Mouse (Mus musculus): ENCODE measurements around the gene Sbf2. TPM values are rescaled to one million over a fixed set of nuclear protein-coding genes. Genes with fewer than 3 reads are reported as not detected.

Sbf2 gene
- total and polyA plus RNA-seq, 2 experiments, result 7.2 to 19.6 TPM

GRCm38 (mm10) chr7:110635929-110636328 lies 21.2 kb upstream of the Sbf2 start:
- Histone ChIP-seq H3K4me1 (ENCODE audit: control insufficient read depth, insufficient read depth, low read length) (no peaks in the 10 kb centered on the region), H3K27ac (replicated peaks; ENCODE audit: insufficient read depth, low read depth, low read length) (no peak overlapping the region), H3K4me3 (ENCODE audit: insufficient read depth, low read depth, low read length) (no peak overlapping the region), H3K9ac (ENCODE audit: low read depth, low read length) (no peak overlapping the region), H3K36me3 (ENCODE audit: control insufficient read depth, insufficient read depth, low read length) (0 out of 2 replicates have a peak, but pooled peaks cover under 1% of the 10 kb centered on the region), H3K27me3 (ENCODE audit: control insufficient read depth, insufficient read depth, low read length) (no peaks in the 10 kb centered on the region), H3K79me2 (ENCODE audit: control insufficient read depth, insufficient read depth, low read length) (no peaks in the 10 kb centered on the region)
- no peak for DNase-seq (ENCODE audit: extremely low read depth, low read depth, low spot score)
- TF ChIP-seq POLR2A (IDR thresholded peaks at IDR 0.05; ENCODE audit: extremely low read depth, insufficient read depth, low read length), result no peak
- no peak for TF ChIP-seq CTCF (IDR thresholded peaks at IDR 0.05; ENCODE audit: low read depth, low read length)
- 84% methylated on average over 3 of the region's 3 CpGs for WGBS

GRCm38 (mm10) chr7:110631136-110631888 lies 16.6 kb upstream of the Sbf2 start:
- no peak for DNase-seq (ENCODE audit: extremely low read depth, low read depth, low spot score)
- H3K79me2 ChIP-seq (ENCODE audit: control insufficient read depth, insufficient read depth, low read length), result no peaks in the 10 kb centered on the region
- H3K27ac ChIP-seq (replicated peaks; ENCODE audit: insufficient read depth, low read depth, low read length), result no peak overlapping the region
- no peaks in the 10 kb centered on the region for H3K27me3 ChIP-seq (ENCODE audit: control insufficient read depth, insufficient read depth, low read length)
- no peak overlapping the region for H3K4me3 ChIP-seq (ENCODE audit: insufficient read depth, low read depth, low read length)
- no peak for TF ChIP-seq POLR2A (IDR thresholded peaks at IDR 0.05; ENCODE audit: extremely low read depth, insufficient read depth, low read length)
- no peak overlapping the region for H3K9ac ChIP-seq (ENCODE audit: low read depth, low read length)
- WGBS, result 76% methylated on average over 16 of the region's 16 CpGs
- peaks cover 17% of the 10 kb centered on the region for H3K4me1 ChIP-seq (ENCODE audit: control insufficient read depth, insufficient read depth, low read length)
- no peaks in the 10 kb centered on the region for H3K36me3 ChIP-seq (ENCODE audit: control insufficient read depth, insufficient read depth, low read length)

GRCm38 (mm10) chr7:110629892-110630666 lies 15.4 kb upstream of the Sbf2 start:
- Histone ChIP-seq H3K4me3 (ENCODE audit: insufficient read depth, low read depth, low read length) (peak overlapping the region; percentile 66), H3K27me3 (ENCODE audit: control insufficient read depth, insufficient read depth, low read length) (no peaks in the 10 kb centered on the region), H3K79me2 (ENCODE audit: control insufficient read depth, insufficient read depth, low read length) (no peaks in the 10 kb centered on the region), H3K27ac (replicated peaks; ENCODE audit: insufficient read depth, low read depth, low read length) (no peak overlapping the region), H3K36me3 (ENCODE audit: control insufficient read depth, insufficient read depth, low read length) (no peaks in the 10 kb centered on the region), H3K9ac (ENCODE audit: low read depth, low read length) (peak overlapping the region; percentile 73), H3K4me1 (ENCODE audit: control insufficient read depth, insufficient read depth, low read length) (peaks cover 19% of the 10 kb centered on the region)
- no peak for TF ChIP-seq POLR2A (IDR thresholded peaks at IDR 0.05; ENCODE audit: extremely low read depth, insufficient read depth, low read length)
- peak; percentile 92 for TF ChIP-seq CTCF (IDR thresholded peaks at IDR 0.05; ENCODE audit: low read depth, low read length)
- WGBS, result 3% methylated on average over 36 of the region's 36 CpGs
- peak; percentile 68 for DNase-seq (ENCODE audit: extremely low read depth, low read depth, low spot score)

GRCm38 (mm10) chr7:110628611-110629354 lies 14.1 kb upstream of the Sbf2 start:
- Histone ChIP-seq H3K27me3 (ENCODE audit: control insufficient read depth, insufficient read depth, low read length) (no peaks in the 10 kb centered on the region), H3K4me3 (ENCODE audit: insufficient read depth, low read depth, low read length) (peak overlapping the region; percentile 44), H3K36me3 (ENCODE audit: control insufficient read depth, insufficient read depth, low read length) (no peaks in the 10 kb centered on the region), H3K9ac (ENCODE audit: low read depth, low read length) (peak overlapping the region; percentile 21), H3K4me1 (ENCODE audit: control insufficient read depth, insufficient read depth, low read length) (peaks cover 19% of the 10 kb centered on the region), H3K79me2 (ENCODE audit: control insufficient read depth, insufficient read depth, low read length) (no peaks in the 10 kb centered on the region), H3K27ac (replicated peaks; ENCODE audit: insufficient read depth, low read depth, low read length) (no peak overlapping the region)
- no peak for DNase-seq (ENCODE audit: extremely low read depth, low read depth, low spot score)
- under 1% methylated on average over 33 of the region's 33 CpGs for WGBS
- TF ChIP-seq POLR2A (IDR thresholded peaks at IDR 0.05; ENCODE audit: extremely low read depth, insufficient read depth, low read length) (no peak), CTCF (IDR thresholded peaks at IDR 0.05; ENCODE audit: low read depth, low read length) (peak; percentile 38; the same call in 1 of the 2 replicates)

- H3K4me1 ChIP-seq (ENCODE audit: control insufficient read depth, insufficient read depth, low read length), result peaks cover 19% of the 10 kb centered on the region
- no peak for TF ChIP-seq POLR2A (IDR thresholded peaks at IDR 0.05; ENCODE audit: extremely low read depth, insufficient read depth, low read length)
- no peak for TF ChIP-seq CTCF (IDR thresholded peaks at IDR 0.05; ENCODE audit: low read depth, low read length)
- DNase-seq (ENCODE audit: extremely low read depth, low read depth, low spot score), result no peak
- no peaks in the 10 kb centered on the region for H3K79me2 ChIP-seq (ENCODE audit: control insufficient read depth, insufficient read depth, low read length)
- WGBS, result 2% methylated on average over 11 of the region's 11 CpGs
- H3K36me3 ChIP-seq (ENCODE audit: control insufficient read depth, insufficient read depth, low read length), result no peaks in the 10 kb centered on the region
- H3K9ac ChIP-seq (ENCODE audit: low read depth, low read length), result peak overlapping the region; percentile 21
- H3K27ac ChIP-seq (replicated peaks; ENCODE audit: insufficient read depth, low read depth, low read length), result no peak overlapping the region
- H3K27me3 ChIP-seq (ENCODE audit: control insufficient read depth, insufficient read depth, low read length), result no peaks in the 10 kb centered on the region
- H3K4me3 ChIP-seq (ENCODE audit: insufficient read depth, low read depth, low read length), result peak overlapping the region; percentile 44
These were observed 13.5 kb upstream of the Sbf2 start for GRCm38 (mm10) chr7:110628273-110628600.

All from liver, adult 2 months (tissue).